Mouse (Mus musculus) E14TG2a.4 (cell line): ENCODE results near the gene Ubald1.

Experiments used
- H3K27me3 ChIP-seq: 2 replicates; pipeline ENCODE4 v1.6.1; 2014; ENCODE audit warnings: low read length, control low read depth; ENCODE audit not compliant: insufficient read depth
- H3K36me3 ChIP-seq: 2 replicates; pipeline ENCODE4 v1.6.1; 2014; ENCODE audit warnings: low read length, control low read depth; ENCODE audit not compliant: insufficient read depth
- H3K4me1 ChIP-seq: replicated peaks from 2 replicates; pipeline ENCODE4 v1.6.1; 2014; ENCODE audit warnings: low read depth, low read length, control low read depth
- H3K4me3 ChIP-seq: replicated peaks from 2 replicates; pipeline ENCODE4 v1.5.1; 2014; ENCODE audit warnings: mild to moderate bottlenecking, low read length
- H3K9me3 ChIP-seq: 2 replicates; pipeline ENCODE4 v1.6.1; 2014; ENCODE audit warnings: low read length, control low read depth
- CTCF ChIP-seq: conservative IDR thresholded peaks from 2 replicates; pipeline ENCODE4 v1.5.1; 2014; ENCODE audit warnings: low read length
- NANOG ChIP-seq: IDR thresholded peaks from 2 replicates; pipeline ENCODE4 v1.6.1; 2014; ENCODE audit warnings: borderline replicate concordance, low read length, mixed read lengths
- POU5F1 ChIP-seq: IDR thresholded peaks from 2 replicates; pipeline ENCODE4 v1.6.1; 2014; ENCODE audit warnings: low read length, borderline replicate concordance

The Ubald1 gene

GRCm38 (mm10) chr16:4871926-4872325 is 8.2 kb downstream of the Ubald1 start:
- Histone ChIP-seq H3K4me3 (no peak overlapping the region), H3K9me3 (no peaks in the 10 kb centered on the region), H3K4me1 (peaks cover 43% of the 10 kb centered on the region), H3K27me3 (0 out of 2 replicates have a peak, but pooled peaks cover 5% of the 10 kb centered on the region), H3K36me3 (peaks cover 79% of the 10 kb centered on the region)
- TF ChIP-seq CTCF = no peak
- no peak for TF ChIP-seq NANOG

GRCm38 (mm10) chr16:4870490-4870889 is 9.6 kb downstream of the Ubald1 start:
- H3K36me3 ChIP-seq = peaks cover 64% of the 10 kb centered on the region
- H3K4me1 ChIP-seq = peaks cover 34% of the 10 kb centered on the region
- H3K4me3 ChIP-seq = no peak overlapping the region
- H3K27me3 ChIP-seq = peaks cover 9% of the 10 kb centered on the region; the same call in 1 of the 2 replicates
- TF ChIP-seq NANOG = no peak
- no peak for TF ChIP-seq CTCF
- TF ChIP-seq POU5F1 = no peak
- H3K9me3 ChIP-seq = no peaks in the 10 kb centered on the region

- H3K36me3 ChIP-seq = peaks cover 24% of the 10 kb centered on the region
- no peak overlapping the region for H3K4me3 ChIP-seq
- TF ChIP-seq CTCF (no peak), POU5F1 (no peak), NANOG (no peak)
- H3K27me3 ChIP-seq = peaks cover 39% of the 10 kb centered on the region
- no peaks in the 10 kb centered on the region for H3K9me3 ChIP-seq
- H3K4me1 ChIP-seq = peaks cover 10% of the 10 kb centered on the region
Observed at GRCm38 (mm10) chr16:4866101-4866695, 13.9 kb downstream of the Ubald1 start.

GRCm38 (mm10) chr16:4863742-4864141 is 16.4 kb downstream of the Ubald1 start:
- TF ChIP-seq NANOG (no peak), CTCF (no peak), POU5F1 (no peak)
- H3K9me3 ChIP-seq = no peaks in the 10 kb centered on the region
- peaks cover 7% of the 10 kb centered on the region for H3K4me1 ChIP-seq
- H3K4me3 ChIP-seq = no peak overlapping the region
- H3K36me3 ChIP-seq = peaks cover 3% of the 10 kb centered on the region
- H3K27me3 ChIP-seq = peaks cover 39% of the 10 kb centered on the region

- H3K9me3 ChIP-seq = no peaks in the 10 kb centered on the region
- no peaks in the 10 kb centered on the region for H3K36me3 ChIP-seq
- peaks cover 7% of the 10 kb centered on the region for H3K4me1 ChIP-seq
- TF ChIP-seq NANOG = no peak
- peak; percentile 43 for TF ChIP-seq CTCF
- H3K4me3 ChIP-seq = no peak overlapping the region
- H3K27me3 ChIP-seq = peaks cover 39% of the 10 kb centered on the region
Observed at GRCm38 (mm10) chr16:4862863-4863483, 17.1 kb downstream of the Ubald1 start.

GRCm38 (mm10) chr16:4861392-4861791 is 18.7 kb downstream of the Ubald1 start:
- peaks cover 1% of the 10 kb centered on the region; the same call in 1 of the 2 replicates for H3K4me1 ChIP-seq
- peaks cover 37% of the 10 kb centered on the region for H3K27me3 ChIP-seq
- no peaks in the 10 kb centered on the region for H3K36me3 ChIP-seq
- H3K9me3 ChIP-seq = no peaks in the 10 kb centered on the region
- no peak overlapping the region for H3K4me3 ChIP-seq
- TF ChIP-seq CTCF (no peak), NANOG (no peak)

- Histone ChIP-seq H3K4me1 (no peaks in the 10 kb centered on the region), H3K27me3 (peaks cover 37% of the 10 kb centered on the region)
- TF ChIP-seq NANOG = no peak
- no peak for TF ChIP-seq CTCF
- no peak for TF ChIP-seq POU5F1
Observed at GRCm38 (mm10) chr16:4855046-4855650, 25.0 kb downstream of the Ubald1 start.

GRCm38 (mm10) chr16:4850938-4851628 is 29.0 kb downstream of the Ubald1 start:
- H3K9me3 ChIP-seq = no peaks in the 10 kb centered on the region
- no peak for TF ChIP-seq NANOG
- TF ChIP-seq CTCF = no peak
- TF ChIP-seq POU5F1 = no peak
- no peak overlapping the region for H3K4me3 ChIP-seq
- H3K36me3 ChIP-seq = no peaks in the 10 kb centered on the region
- no peaks in the 10 kb centered on the region; the same call in 1 of the 2 replicates for H3K4me1 ChIP-seq
- peaks cover 53% of the 10 kb centered on the region for H3K27me3 ChIP-seq

More at GRCm38 (mm10) chr16:4855046-4855650, 25.0 kb downstream of the Ubald1 start:
- Histone ChIP-seq H3K36me3 (no peaks in the 10 kb centered on the region), H3K9me3 (no peaks in the 10 kb centered on the region), H3K4me3 (no peak overlapping the region)
